Comparison of ENCODE assay signal across 10 mouse cellular contexts in the genomic region with DNA sequence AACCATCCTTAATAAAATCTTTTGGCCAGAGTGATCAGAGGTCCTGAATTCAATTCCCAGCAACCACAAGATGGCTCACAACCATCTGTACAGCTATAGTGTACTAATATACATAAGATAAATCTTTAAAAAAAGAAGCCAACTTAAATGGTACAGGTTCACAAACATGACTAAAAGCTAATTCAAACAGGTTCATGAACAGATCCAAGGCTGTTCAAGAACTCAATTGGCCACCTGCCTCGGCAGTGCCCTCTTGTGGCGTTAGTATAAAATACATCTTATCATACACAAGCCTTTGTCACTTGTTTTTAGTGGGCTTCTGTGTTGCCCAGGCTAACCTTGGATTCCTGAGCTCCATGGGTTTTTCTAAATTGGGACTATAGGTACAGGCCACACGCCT. TPM values are rescaled to one million over a fixed set of nuclear protein-coding genes. Genes with fewer than 3 reads are reported as not detected.
DNase-seq lines count a peak whose midpoint lies in the region; ATAC-seq and TF ChIP-seq lines count a peak whose summit lies in the region.
"Had no signal": no experiment of that assay in that cellular context is flagged by ENCODE, and none has a peak within 500 bp of the region (broad histone marks: within the 10 kb centered on the region; RNA-seq: fewer than 3 reads in every experiment).

No protein-coding gene starts in this region.

- H3K4me2 ChIP-seq in midbrain, embryonic 11.5 days, result no peak overlapping the region
- no peak overlapping the region for H3K4me2 ChIP-seq in midbrain, embryonic 16.5 days (ENCODE audit: low read length)
- no peak overlapping the region for H3K4me2 ChIP-seq in lung, embryonic 14.5 days
- H3K4me2 ChIP-seq: neural tube, embryonic 12.5 days had no signal

- H3K4me3 ChIP-seq in midbrain, embryonic 11.5 days (ENCODE audit: low read depth, low read length), result no peak overlapping the region
- no peak overlapping the region for H3K4me3 ChIP-seq in midbrain, embryonic 16.5 days (ENCODE audit: low read depth, low read length)
- no peak overlapping the region for H3K4me3 ChIP-seq in lung, embryonic 14.5 days (ENCODE audit: low read depth, low read length)
- H3K4me3 ChIP-seq: neural tube, embryonic 12.5 days had no signal

- WGBS in midbrain, embryonic 11.5 days, result 15% methylated on average over 3 of the region's 3 CpGs
- 15% methylated on average over 3 of the region's 3 CpGs for WGBS in midbrain, embryonic 16.5 days
- 27% methylated on average over 3 of the region's 3 CpGs for WGBS in lung, embryonic 14.5 days

- DNase-seq in cerebellum, adult 11 months, result peak; percentile 46
- peak; percentile 94 for DNase-seq in midbrain, embryonic 11.5 days (ENCODE audit: low spot score, missing footprints)
- peak; percentile 80 for DNase-seq in c-Kit-negative CD71-positive TER-119-positive erythroid progenitor cells, embryonic 14.5 days (ENCODE audit: low read depth, low spot score)
- DNase-seq in gastrocnemius, postnatal 14 days, result peak; percentile 57
- DNase-seq in lung, embryonic 14.5 days, result peak; percentile 83
- DNase-seq in spleen, postnatal 4 days (ENCODE audit: low spot score in 2 of 2), result peak; percentile 66 to 86

- intact Hi-C loops in gastrocnemius, postnatal 14 days (cut with DNase I; ENCODE audit: low total_unique reads), result no loop called here

- H3K9me3 ChIP-seq in midbrain, embryonic 11.5 days (ENCODE audit: control insufficient read depth, low read length), result no peaks in the 10 kb centered on the region
- H3K9me3 ChIP-seq in midbrain, embryonic 16.5 days (replicated peaks; ENCODE audit: control insufficient read depth, low read length, poor library complexity, severe bottlenecking), result no peaks in the 10 kb centered on the region
- H3K9me3 ChIP-seq in lung, embryonic 14.5 days (ENCODE audit: low read depth, low read length), result no peaks in the 10 kb centered on the region
- H3K9me3 ChIP-seq: neural tube, embryonic 12.5 days had no signal

- no peaks in the 10 kb centered on the region for H3K27me3 ChIP-seq in midbrain, embryonic 11.5 days (ENCODE audit: control insufficient read depth, insufficient read depth, low read length)
- no peaks in the 10 kb centered on the region for H3K27me3 ChIP-seq in midbrain, embryonic 16.5 days (ENCODE audit: control insufficient read depth, insufficient read depth, low read depth, low read length)
- no peaks in the 10 kb centered on the region for H3K27me3 ChIP-seq in lung, embryonic 14.5 days (ENCODE audit: insufficient read depth, low read length)
- H3K27me3 ChIP-seq: neural tube, embryonic 12.5 days had no signal

- peak; percentile 77 for TF ChIP-seq CTCF in lung, embryonic 14.5 days (IDR thresholded peaks at IDR 0.05; ENCODE audit: low read depth)

- no peak for ATAC-seq in cerebellum, adult (ENCODE audit: insufficient number of reproducible peaks, low FRiP score, low TSS enrichment)
- no peak for ATAC-seq in midbrain, embryonic 11.5 days (ENCODE audit: low FRiP score)
- ATAC-seq in midbrain, embryonic 16.5 days, result no peak
- no peak for ATAC-seq in lung, embryonic 14.5 days (ENCODE audit: insufficient read depth)

- no peak overlapping the region for H3K27ac ChIP-seq in midbrain, embryonic 11.5 days (ENCODE audit: low read depth, low read length)
- no peak overlapping the region for H3K27ac ChIP-seq in midbrain, embryonic 16.5 days (ENCODE audit: low read length)
- no peak overlapping the region for H3K27ac ChIP-seq in lung, embryonic 14.5 days (ENCODE audit: low read depth)
- H3K27ac ChIP-seq: neural tube, embryonic 12.5 days had no signal

- H3K4me1 ChIP-seq in midbrain, embryonic 11.5 days (ENCODE audit: control insufficient read depth, insufficient read depth, low read length), result peaks cover 3% of the 10 kb centered on the region; the same call in 1 of the 2 replicates
- H3K4me1 ChIP-seq in midbrain, embryonic 16.5 days (ENCODE audit: control insufficient read depth, insufficient read depth, low read length), result peaks cover 10% of the 10 kb centered on the region; the same call in 1 of the 2 replicates
- no peaks in the 10 kb centered on the region for H3K4me1 ChIP-seq in lung, embryonic 14.5 days (ENCODE audit: insufficient read depth)

- peaks cover 11% of the 10 kb centered on the region for H3K36me3 ChIP-seq in midbrain, embryonic 11.5 days (ENCODE audit: control insufficient read depth, insufficient read depth, low read length)
- peaks cover 8% of the 10 kb centered on the region for H3K36me3 ChIP-seq in midbrain, embryonic 16.5 days (ENCODE audit: control insufficient read depth, insufficient read depth, low read length)
- peaks cover 23% of the 10 kb centered on the region for H3K36me3 ChIP-seq in lung, embryonic 14.5 days (ENCODE audit: insufficient read depth)

- no peak overlapping the region for H3K9ac ChIP-seq in midbrain, embryonic 11.5 days (ENCODE audit: low read length)
- H3K9ac ChIP-seq in midbrain, embryonic 16.5 days (ENCODE audit: low read depth, low read length), result no peak overlapping the region
- H3K9ac ChIP-seq in lung, embryonic 14.5 days, result no peak overlapping the region
- H3K9ac ChIP-seq: neural tube, embryonic 12.5 days had no signal

RNA-seq across cellular contexts. Expression of a gene that starts 3.9 kb away (rescaled TPM):
- polyA plus RNA-seq in midbrain, embryonic 11.5 days (2014; fragmentation: Nextera tagmentation; extraction: Ambion mirVana), result 1,701 and 1,853 TPM in 2 replicates
- polyA plus RNA-seq in midbrain, embryonic 16.5 days (2015; fragmentation: Nextera tagmentation; extraction: Ambion mirVana), result 1,185 and 1,247 TPM in 2 replicates
- total RNA-seq in gastrocnemius, postnatal 14 days (2021), result 100 to 1,000 TPM; 781 to 791 TPM
- polyA plus RNA-seq in lung, embryonic 14.5 days (2014; fragmentation: Nextera tagmentation; extraction: Ambion mirVana), result 1,908 and 1,918 TPM in 2 replicates

RNA-seq across cellular contexts. Expression of a gene that starts 10.6 kb away (rescaled TPM):
- polyA plus RNA-seq in midbrain, embryonic 11.5 days (2014; fragmentation: Nextera tagmentation; extraction: Ambion mirVana), result 0.68 and 0.79 TPM in 2 replicates
- polyA plus RNA-seq in midbrain, embryonic 16.5 days (2015; fragmentation: Nextera tagmentation; extraction: Ambion mirVana), result 0.46 and 1.6 TPM in 2 replicates
- total RNA-seq in gastrocnemius, postnatal 14 days (2021), result not detected
- polyA plus RNA-seq in lung, embryonic 14.5 days (2014; fragmentation: Nextera tagmentation; extraction: Ambion mirVana), result not detected in 2 replicates
- polyA plus RNA-seq: heart, embryonic 16.5 days; neural tube, embryonic 12.5 days had no signal

RNA-seq across cellular contexts. Expression of a gene that starts 32.4 kb away (rescaled TPM):
- polyA plus RNA-seq in midbrain, embryonic 11.5 days (2014; fragmentation: Nextera tagmentation; extraction: Ambion mirVana), result 16.4 TPM in 2 replicates
- polyA plus RNA-seq in midbrain, embryonic 16.5 days (2015; fragmentation: Nextera tagmentation; extraction: Ambion mirVana), result 417 and 440 TPM in 2 replicates
- total RNA-seq in gastrocnemius, postnatal 14 days (2021), result under 1 TPM; 0.66 to 0.82 TPM
- 8.7 and 9.6 TPM in 2 replicates for polyA plus RNA-seq in lung, embryonic 14.5 days (2014; fragmentation: Nextera tagmentation; extraction: Ambion mirVana)

RNA-seq across cellular contexts. Expression of a gene that starts 53.9 kb away (rescaled TPM):
- polyA plus RNA-seq in midbrain, embryonic 11.5 days (2014; fragmentation: Nextera tagmentation; extraction: Ambion mirVana), result not detected in 2 replicates
- polyA plus RNA-seq in midbrain, embryonic 16.5 days (2015; fragmentation: Nextera tagmentation; extraction: Ambion mirVana), result 0.20 TPM in 1 of 2 replicates, not detected in the other
- total RNA-seq in gastrocnemius, postnatal 14 days (2021), result not detected
- polyA plus RNA-seq in lung, embryonic 14.5 days (2014; fragmentation: Nextera tagmentation; extraction: Ambion mirVana), result not detected in 2 replicates
- polyA plus RNA-seq: heart, embryonic 16.5 days; neural tube, embryonic 12.5 days had no signal

Comparison
In these comparisons a context has a peak if more than half of its experiments do, and no peak if none do; other contexts are left out.
1. RNA of a gene that starts 32.4 kb away (polyA plus RNA-seq): 417 to 440 TPM in midbrain, embryonic 16.5 days; 16.4 TPM in midbrain, embryonic 11.5 days and 8.7 to 9.6 TPM in lung, embryonic 14.5 days; every median in the first group is over 10 times any median in the second.
2. Peak in every context shown above with its lines, with median percentiles within 50 percentile points of each other: DNase-seq.